Mouse (Mus musculus) cerebellum, adult 2 months (tissue): Measurements from ENCODE around the gene Inha. TPM values are rescaled to one million over a fixed set of nuclear protein-coding genes. Genes with fewer than 3 reads are reported as not detected.

ENCODE experiments used
- DNase-seq, 2 experiments: peaks; one replicate each; pipeline ENCODE4 v3.0.0; 2021
- H3K27ac ChIP-seq: fragments of 200-500 bp; 2 replicates; pipeline ENCODE4 v1.5.1; 2012; ENCODE audit warnings: low read length, control low read depth, inconsistent platforms; ENCODE audit not compliant: insufficient read depth
- H3K27me3 ChIP-seq: fragments of 200-500 bp; 2 replicates; pipeline ENCODE4 v1.6.1; 2012; ENCODE audit warnings: inconsistent platforms, mild to moderate bottlenecking, low read length, moderate library complexity; ENCODE audit not compliant: control insufficient read depth, insufficient read depth
- H3K4me1 ChIP-seq: fragments of 200-500 bp; 2 replicates; pipeline ENCODE4 v1.6.1; 2011; ENCODE audit warnings: low read length; ENCODE audit not compliant: control insufficient read depth, insufficient read depth
- H3K4me3 ChIP-seq: fragments of 200-500 bp; replicated peaks from 2 replicates; pipeline ENCODE3; 2011; ENCODE audit warnings: mild to moderate bottlenecking, low read depth, low read length, control low read depth; ENCODE audit not compliant: insufficient read depth
- CTCF ChIP-seq: fragments of 200-500 bp; IDR thresholded peaks from 2 replicates; pipeline ENCODE4 v1.5.1; 2011; ENCODE audit warnings: low read depth, mild to moderate bottlenecking, control low read depth, low read length, moderate library complexity, borderline replicate concordance; ENCODE audit not compliant: insufficient read depth
- POLR2A ChIP-seq: fragments of 200-500 bp; IDR thresholded peaks from 2 replicates; pipeline ENCODE4 v1.6.1; 2011; ENCODE audit warnings: low read length, control low read depth, borderline replicate concordance; ENCODE audit not compliant: insufficient read depth
- WGBS: fragments of 180-500 bp; shearing (Covaris S2); methylation state at CpG from one replicate; pipeline ENCODE4 v1.1.7; 2018; 5-methylcytosine and 5-hydroxymethylcytosine counted together
- polyA plus RNA-seq: library from polyadenylated mRNA; depleted of rRNA; stranded (reverse); fragments of >200 nt; gene quantifications from 2 replicates; pipeline ENCODE4 v1.2.3, GENCODE M21; 2012

Inha gene
- polyA plus RNA-seq, 1 experiment: 64.7 TPM

DNA sequence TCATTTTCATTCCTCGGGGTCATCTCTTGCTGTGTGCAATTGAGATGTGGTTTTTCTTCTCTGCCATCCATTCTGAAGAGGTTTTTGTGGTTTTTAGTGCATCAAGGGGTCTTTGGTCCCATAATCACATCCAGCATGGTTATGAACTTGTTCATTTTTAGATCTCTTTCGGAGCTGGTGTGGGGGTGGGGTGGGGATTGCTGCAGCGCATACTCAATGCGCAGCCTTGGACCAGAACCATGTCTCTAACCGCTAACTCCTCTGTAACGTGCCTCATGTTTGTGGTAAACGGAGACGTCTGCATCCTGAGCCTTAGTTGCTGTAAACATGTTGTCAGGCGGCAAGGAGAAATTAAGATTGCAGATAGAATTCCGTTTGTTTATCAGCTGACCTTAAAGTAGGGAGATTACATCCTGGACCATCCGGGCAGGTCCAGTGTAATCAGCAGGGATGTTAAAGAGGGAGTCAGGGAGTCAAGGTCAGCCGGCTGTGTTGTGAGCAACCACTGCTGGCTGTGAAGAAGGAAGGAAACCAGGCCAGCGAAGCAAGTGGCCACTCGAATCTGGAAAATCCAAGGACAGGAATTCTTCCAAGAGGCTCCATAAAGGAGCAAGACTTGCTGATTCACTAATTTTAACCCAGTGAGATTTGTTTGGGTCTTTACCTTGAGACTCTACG, 10.0 kb downstream of the Inha start:
- Histone ChIP-seq H3K4me1 (no peaks in the 10 kb centered on the region), H3K27ac (no peak overlapping the region), H3K4me3 (no peak overlapping the region), H3K27me3 (no peaks in the 10 kb centered on the region; the same call in 1 of the 2 replicates)
- WGBS: 81% methylated on average over 15 of the region's 15 CpGs
- no peak for TF ChIP-seq CTCF
- TF ChIP-seq POLR2A: no peak
- no peak for DNase-seq

DNA sequence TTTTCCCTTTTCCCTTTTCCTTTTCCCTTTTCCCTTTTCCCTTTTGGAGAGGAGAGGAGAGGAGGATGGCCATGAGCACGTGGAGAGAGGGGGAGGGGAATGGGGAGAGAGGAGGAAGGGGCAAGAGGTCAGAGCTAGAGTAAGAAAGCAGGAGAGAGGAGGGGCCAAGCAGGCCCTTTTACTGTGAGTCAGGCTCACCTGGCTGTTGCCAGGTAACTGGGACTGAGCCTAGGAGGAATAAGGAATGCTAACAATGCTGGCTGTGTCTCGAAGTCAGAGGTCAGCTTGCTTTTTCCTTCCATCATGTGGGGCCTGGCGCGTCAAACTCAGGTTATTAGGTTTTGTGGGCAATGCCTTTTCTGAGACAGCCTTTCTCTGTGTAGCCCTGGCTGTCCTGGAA, 11.1 kb downstream of the Inha start:
- TF ChIP-seq CTCF (no peak), POLR2A (no peak)
- Histone ChIP-seq H3K4me3 (no peak overlapping the region), H3K4me1 (no peaks in the 10 kb centered on the region; the same call in 1 of the 2 replicates), H3K27ac (no peak overlapping the region), H3K27me3 (no peaks in the 10 kb centered on the region)
- DNase-seq: no peak
- 48% methylated on average over 4 of the region's 4 CpGs for WGBS

DNA sequence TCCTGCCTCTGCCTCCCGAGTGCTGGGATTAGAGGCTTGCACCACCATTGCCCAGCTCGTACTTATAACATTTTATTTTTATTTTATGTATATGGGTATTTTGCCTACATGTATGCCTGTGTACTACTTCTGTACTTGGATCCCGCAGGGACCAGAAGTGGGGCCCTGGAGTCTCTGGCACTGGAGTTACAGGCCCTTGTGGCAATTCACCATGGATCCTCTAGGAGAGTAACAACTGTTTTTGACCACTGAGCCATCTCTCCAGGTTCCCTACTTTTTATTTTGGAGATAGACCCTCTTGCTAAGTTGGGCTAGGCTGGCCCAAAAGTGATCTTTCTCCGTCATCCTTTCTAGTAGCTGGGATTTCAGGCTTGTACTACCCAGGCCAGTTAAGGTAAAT, 11.6 kb downstream of the Inha start:
- no peak for TF ChIP-seq POLR2A
- TF ChIP-seq CTCF: no peak
- 91% methylated on average over 4 of the region's 4 CpGs for WGBS
- H3K27me3 ChIP-seq: no peaks in the 10 kb centered on the region
- H3K4me3 ChIP-seq: no peak overlapping the region
- no peaks in the 10 kb centered on the region; the same call in 1 of the 2 replicates for H3K4me1 ChIP-seq
- no peak overlapping the region for H3K27ac ChIP-seq
- no peak for DNase-seq

DNA sequence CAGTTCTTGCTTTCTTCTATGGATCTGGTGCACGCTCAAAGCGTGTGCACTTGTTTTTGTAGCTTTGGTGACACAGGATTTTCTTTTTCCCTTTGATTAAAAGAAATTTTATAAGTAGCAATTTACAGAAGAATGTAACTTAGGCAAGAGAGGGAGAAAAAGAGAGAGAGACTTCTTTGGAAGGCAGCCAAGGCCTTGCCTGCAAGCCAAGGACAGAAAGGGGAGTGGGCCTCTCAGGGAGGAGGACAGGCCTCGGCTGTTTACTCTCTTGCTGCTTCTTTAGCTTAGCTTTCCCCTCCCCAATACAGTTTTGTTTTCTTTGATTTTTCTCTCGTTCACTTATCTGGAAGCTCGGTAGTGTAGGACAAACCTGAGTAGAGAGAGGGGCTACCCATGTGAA, 12.7 kb downstream of the Inha start:
- Histone ChIP-seq H3K4me1 (no peaks in the 10 kb centered on the region; the same call in 1 of the 2 replicates), H3K4me3 (no peak overlapping the region), H3K27ac (no peak overlapping the region), H3K27me3 (no peaks in the 10 kb centered on the region)
- DNase-seq: no peak
- WGBS: 43% methylated on average over 5 of the region's 5 CpGs
- TF ChIP-seq POLR2A: no peak
- TF ChIP-seq CTCF: no peak

DNA sequence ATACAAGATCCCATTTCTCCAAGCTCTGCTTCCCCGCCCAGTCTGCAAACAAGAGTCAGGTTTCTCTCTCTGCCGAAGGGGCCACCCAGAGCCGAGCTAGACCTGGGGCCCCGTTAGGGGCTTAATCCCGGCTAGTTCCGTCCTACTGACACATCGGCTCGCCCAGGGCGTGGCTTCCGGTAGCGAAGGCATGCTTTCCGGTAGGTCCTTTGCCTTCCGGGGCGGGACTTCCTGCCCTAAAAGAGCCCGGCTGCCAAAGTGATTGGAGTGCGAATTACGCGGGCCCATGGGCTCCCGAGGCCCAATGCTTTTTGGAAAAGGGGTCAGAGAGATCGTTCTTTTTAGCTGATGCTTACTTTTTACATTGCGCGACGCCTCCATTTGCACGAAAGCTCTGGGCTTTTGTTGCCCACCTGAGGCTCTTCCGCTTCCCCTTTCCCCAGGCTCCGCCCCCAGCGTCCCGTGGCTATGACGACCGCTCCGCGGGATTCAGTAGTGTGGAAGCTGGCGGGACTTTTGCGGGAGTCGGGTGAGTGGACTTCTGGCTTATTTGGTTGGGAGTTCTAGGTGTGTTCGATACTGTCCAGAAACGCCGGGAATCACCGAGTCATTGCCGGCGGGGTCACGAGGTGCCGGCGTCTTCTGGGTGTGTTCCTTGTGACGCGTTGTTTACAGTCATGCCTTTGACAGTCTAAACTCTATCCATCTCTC, 14.6 kb downstream of the Inha start, which contains the start of gene Stk11ip:
Stk11ip (plus strand) TSS at position 209 of the 711 bp plus-strand sequence.
- Histone ChIP-seq H3K27ac (peak within 1 kb of the TSS; percentile 46; the same call in 1 of the 2 replicates), H3K4me3 (peak within 1 kb of the TSS; percentile 92), H3K4me1 (no peaks in the 10 kb centered on the region; the same call in 1 of the 2 replicates), H3K27me3 (no peaks in the 10 kb centered on the region)
- TF ChIP-seq POLR2A (peak; percentile 85; the same call in 1 of the 2 replicates), CTCF (no peak)
- WGBS: under 1% methylated on average over 46 of the region's 46 CpGs
- peak; percentile 90 to 93 for DNase-seq

DNA sequence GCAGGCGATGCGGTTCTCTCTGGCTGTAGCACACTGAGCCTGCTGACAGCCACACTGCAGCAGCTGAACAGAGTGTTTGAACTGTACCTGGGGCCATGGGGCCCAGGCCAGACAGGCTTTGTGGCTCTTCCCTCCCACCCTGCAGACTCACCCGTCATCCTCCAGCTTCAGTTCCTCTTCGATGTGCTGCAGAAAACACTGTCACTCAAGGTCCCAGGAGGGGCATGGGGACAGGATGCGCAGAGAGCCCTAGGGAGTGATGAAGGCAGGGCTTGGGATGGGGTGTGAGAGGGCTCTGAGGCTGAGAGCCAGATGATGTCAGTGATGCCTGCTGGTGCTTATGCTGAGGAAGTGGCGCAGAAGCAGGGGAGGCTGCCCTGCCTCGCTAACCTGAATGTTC, 17.8 kb downstream of the Inha start:
- Histone ChIP-seq H3K27me3 (no peaks in the 10 kb centered on the region), H3K4me3 (no peak overlapping the region), H3K4me1 (no peaks in the 10 kb centered on the region; the same call in 1 of the 2 replicates), H3K27ac (no peak overlapping the region)
- no peak for DNase-seq
- 88% methylated on average over 7 of the region's 7 CpGs for WGBS
- TF ChIP-seq POLR2A: no peak
- TF ChIP-seq CTCF: no peak

DNA sequence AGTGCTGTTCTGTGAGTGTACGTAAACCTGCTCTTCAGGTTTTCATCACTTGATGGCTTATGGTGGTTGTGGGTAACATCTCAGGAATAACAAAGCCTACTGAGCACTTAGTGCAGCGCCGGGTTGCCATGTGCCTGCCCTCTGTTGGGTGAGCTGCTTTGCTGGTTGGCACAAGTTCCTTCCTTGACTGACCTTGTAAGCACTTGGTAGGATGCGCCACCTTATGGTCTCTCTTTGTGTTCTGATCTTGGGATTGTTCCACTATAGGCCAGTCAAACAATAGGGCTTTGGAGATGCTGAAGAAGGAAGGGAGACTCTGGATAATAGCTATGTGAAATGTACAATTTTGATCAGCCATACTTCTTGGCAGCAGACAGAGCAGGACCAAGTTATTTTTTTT, 23.7 kb downstream of the Inha start:
- no peak for DNase-seq
- H3K27ac ChIP-seq: no peak overlapping the region
- no peaks in the 10 kb centered on the region for H3K27me3 ChIP-seq
- WGBS: 48% methylated on average over 4 of the region's 4 CpGs
- TF ChIP-seq CTCF (no peak), POLR2A (no peak)
- no peak overlapping the region for H3K4me3 ChIP-seq
- no peaks in the 10 kb centered on the region for H3K4me1 ChIP-seq
